Mouse (Mus musculus) kidney, adult 9 months (tissue): ENCODE measurements around the gene Kcnj1.

Experiments used
- DNase-seq: peaks from one replicate; pipeline ENCODE4 v3.0.0; 2022

The Kcnj1 gene

GRCm38 (mm10) chr9:32400662-32401161 lies 28.4 kb downstream of the Kcnj1 start:
- peak; percentile 82 for DNase-seq

- DNase-seq: peak; percentile 85
Observed at GRCm38 (mm10) chr9:32405191-32405925, 33.1 kb downstream of the Kcnj1 start.

- no peak for DNase-seq
Observed at GRCm38 (mm10) chr9:32408730-32409059, 36.4 kb downstream of the Kcnj1 start.

- no peak for DNase-seq
Observed at GRCm38 (mm10) chr9:32409060-32409961, 37.0 kb downstream of the Kcnj1 start.

- DNase-seq: no peak
Observed at GRCm38 (mm10) chr9:32410671-32411070, 38.4 kb downstream of the Kcnj1 start.

- peak; percentile 43 for DNase-seq
Observed at GRCm38 (mm10) chr9:32411507-32411906, 39.2 kb downstream of the Kcnj1 start.

GRCm38 (mm10) chr9:32412836-32413580 lies 40.7 kb downstream of the Kcnj1 start:
- DNase-seq: no peak

- no peak for DNase-seq
Observed at GRCm38 (mm10) chr9:32414956-32415355, 42.7 kb downstream of the Kcnj1 start.

GRCm38 (mm10) chr9:32415952-32416351 lies 43.7 kb downstream of the Kcnj1 start:
- DNase-seq: no peak

- DNase-seq: no peak
Observed at GRCm38 (mm10) chr9:32417466-32418116, 45.3 kb downstream of the Kcnj1 start.

GRCm38 (mm10) chr9:32420711-32421110 lies 48.4 kb downstream of the Kcnj1 start:
- DNase-seq: no peak

GRCm38 (mm10) chr9:32425321-32425720 lies 53.0 kb downstream of the Kcnj1 start:
- no peak for DNase-seq

GRCm38 (mm10) chr9:32431061-32431460 lies 58.8 kb downstream of the Kcnj1 start:
- DNase-seq: peak; percentile 30

GRCm38 (mm10) chr9:32434241-32435213 lies 62.2 kb downstream of the Kcnj1 start:
- DNase-seq: no peak

GRCm38 (mm10) chr9:32443115-32443514 lies 70.8 kb downstream of the Kcnj1 start:
- no peak for DNase-seq

GRCm38 (mm10) chr9:32443817-32444216 lies 71.5 kb downstream of the Kcnj1 start:
- no peak for DNase-seq

- DNase-seq: no peak
Observed at GRCm38 (mm10) chr9:32444453-32445201, 72.3 kb downstream of the Kcnj1 start.

GRCm38 (mm10) chr9:32445789-32446188 lies 73.5 kb downstream of the Kcnj1 start:
- peak; percentile 26 for DNase-seq

- no peak for DNase-seq
Observed at GRCm38 (mm10) chr9:32448766-32449165, 76.5 kb downstream of the Kcnj1 start.
